Mouse (Mus musculus) embryo, embryonic 11 days (tissue): ENCODE data around the gene Nucks1.

Experiments used
- DNase-seq: peaks from one replicate; pipeline ENCODE4 v3.0.0-alpha.2; 2015

The Nucks1 gene

GRCm38 (mm10) chr1:131968556-131968955 lies 58.2 kb downstream of the Nucks1 start:
- DNase-seq, result no peak

- DNase-seq, result no peak
Observed at GRCm38 (mm10) chr1:131968983-131969382, 58.6 kb downstream of the Nucks1 start.

- DNase-seq, result no peak
Observed at GRCm38 (mm10) chr1:131969825-131970224, 59.5 kb downstream of the Nucks1 start.

DNA sequence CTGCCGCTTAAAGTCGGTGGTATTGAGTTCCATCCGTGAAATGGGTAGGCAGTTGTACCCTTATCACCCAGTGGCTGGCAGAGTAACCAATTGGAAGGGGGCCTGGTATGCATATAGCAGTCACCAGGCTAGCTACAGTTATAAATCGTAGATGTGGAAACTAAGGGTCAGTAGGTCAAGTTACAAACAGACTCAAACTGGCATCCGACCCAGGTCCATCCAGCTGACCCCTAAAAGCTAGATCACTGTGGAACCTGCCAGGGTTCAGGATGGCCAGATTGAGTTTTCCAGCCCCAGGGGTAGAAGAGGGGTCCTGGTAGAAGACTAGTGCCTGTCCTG lies 60.0 kb downstream of the Nucks1 start:
- peak; percentile 27 for DNase-seq

DNA sequence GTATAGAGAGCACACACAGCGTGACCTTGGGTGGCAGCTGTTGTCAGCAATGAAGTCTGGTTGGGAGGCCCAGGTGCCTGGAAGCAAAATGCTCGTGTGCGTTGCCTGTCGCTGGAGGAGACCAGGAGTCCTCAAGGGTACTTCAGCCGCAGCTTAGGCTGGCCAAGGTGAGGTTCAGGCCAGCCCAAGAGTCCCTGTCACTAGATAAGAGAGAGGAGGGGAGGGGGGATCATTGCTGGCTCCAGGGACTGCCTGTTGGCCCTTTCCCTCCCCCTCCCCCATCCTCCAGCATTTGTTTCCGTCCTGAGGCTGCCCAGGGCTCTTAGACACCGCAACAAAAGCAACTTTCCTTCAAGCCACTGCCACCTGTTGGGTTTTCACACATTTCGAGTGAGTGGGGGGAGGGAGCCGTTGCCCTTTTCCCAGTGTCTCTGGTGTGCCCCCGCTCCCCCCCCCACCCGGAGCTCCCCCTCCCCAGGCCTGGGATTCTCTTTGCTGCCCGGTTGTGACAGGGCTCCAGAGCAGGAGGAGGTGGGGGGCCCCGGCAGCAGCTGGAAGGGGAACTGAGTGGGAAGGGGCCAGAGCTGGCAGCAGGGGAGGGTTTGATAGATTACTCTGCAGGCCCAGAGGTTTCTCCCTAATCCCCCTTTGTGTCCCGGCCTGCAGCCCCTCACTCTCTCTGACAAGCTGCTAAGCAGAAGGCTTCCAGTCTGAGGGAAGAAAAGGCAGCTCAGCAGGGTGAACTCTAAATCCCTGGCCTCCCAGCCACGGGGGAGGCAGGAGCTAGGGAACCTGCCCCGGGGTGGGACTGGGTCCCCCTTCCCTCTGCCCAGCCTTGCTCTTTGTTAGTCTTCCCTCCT lies 60.6 kb downstream of the Nucks1 start:
- DNase-seq, result peak; percentile 88

DNA sequence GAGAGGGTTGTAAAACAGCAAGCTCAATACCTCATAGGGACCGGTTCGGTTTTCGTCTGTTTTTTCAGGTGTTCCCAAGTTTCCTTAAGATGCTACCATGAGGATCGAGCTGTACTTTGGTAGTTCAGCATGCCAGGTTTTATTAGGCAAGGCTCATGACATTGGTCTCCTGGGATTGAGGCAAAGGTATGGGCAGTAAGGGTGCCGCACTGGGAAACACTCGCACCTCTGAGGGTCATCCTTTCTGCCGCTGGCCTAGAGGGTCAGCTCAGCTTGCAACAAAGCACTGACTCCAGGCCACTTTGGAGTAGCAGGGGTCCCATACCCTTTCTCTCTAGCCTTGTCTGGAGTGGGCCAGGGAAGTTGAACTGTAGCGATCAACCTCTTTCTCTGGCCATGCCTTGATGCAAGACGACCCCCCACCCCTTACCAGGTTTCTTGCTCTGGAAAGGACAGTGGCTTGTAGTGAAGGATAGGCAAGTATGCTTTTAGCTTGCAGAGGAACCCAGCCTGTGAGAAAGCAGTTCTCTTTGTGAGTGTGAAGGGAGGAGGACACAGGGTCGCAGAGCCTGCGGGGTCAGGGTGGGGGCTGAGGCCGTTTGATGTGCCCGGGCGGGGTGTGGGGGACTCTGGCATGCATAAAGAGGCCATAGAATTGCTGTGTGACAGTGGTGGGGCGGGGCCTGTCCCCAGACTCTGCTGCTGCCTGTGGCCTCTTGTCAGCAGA lies 61.6 kb downstream of the Nucks1 start:
- DNase-seq, result peak; percentile 82

- no peak for DNase-seq
Observed at GRCm38 (mm10) chr1:131972498-131973334, 62.4 kb downstream of the Nucks1 start.

GRCm38 (mm10) chr1:131973991-131974390 lies 63.7 kb downstream of the Nucks1 start:
- no peak for DNase-seq

- DNase-seq, result no peak
Observed at GRCm38 (mm10) chr1:131976886-131977285, 66.6 kb downstream of the Nucks1 start.

- no peak for DNase-seq
Observed at GRCm38 (mm10) chr1:131980471-131980870, 70.1 kb downstream of the Nucks1 start.

DNA sequence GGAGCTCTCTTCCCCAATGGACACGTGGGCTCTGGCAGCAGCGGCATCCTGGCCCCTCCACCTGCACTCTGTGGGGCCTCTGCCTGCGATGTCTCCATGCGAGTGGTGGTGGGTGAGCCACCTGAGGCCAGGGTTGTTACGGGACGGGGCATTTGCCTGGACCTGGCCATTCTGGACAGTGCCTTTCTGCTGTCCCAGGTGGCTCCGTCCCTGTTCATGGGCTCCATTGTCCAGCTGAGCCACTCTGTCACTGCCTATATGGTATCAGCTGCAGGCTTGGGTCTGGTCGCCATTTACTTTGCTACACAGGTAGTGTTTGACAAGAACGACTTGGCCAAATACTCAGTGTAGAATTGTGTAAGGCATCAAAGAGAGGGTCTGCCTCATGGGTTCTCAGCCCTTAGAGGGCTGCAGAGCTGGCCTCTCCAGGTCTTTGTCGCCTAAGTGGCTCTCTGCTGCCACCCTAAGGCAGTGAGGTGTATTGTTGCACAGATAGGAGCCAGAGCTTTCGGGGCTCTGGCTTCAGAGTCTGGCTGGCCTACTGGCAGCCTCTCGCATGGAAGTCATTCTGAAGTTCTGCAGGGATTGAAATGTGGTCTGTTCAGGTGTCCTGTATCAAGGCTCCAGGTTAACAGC lies 71.2 kb downstream of the Nucks1 start:
- DNase-seq, result peak; percentile 87

DNA sequence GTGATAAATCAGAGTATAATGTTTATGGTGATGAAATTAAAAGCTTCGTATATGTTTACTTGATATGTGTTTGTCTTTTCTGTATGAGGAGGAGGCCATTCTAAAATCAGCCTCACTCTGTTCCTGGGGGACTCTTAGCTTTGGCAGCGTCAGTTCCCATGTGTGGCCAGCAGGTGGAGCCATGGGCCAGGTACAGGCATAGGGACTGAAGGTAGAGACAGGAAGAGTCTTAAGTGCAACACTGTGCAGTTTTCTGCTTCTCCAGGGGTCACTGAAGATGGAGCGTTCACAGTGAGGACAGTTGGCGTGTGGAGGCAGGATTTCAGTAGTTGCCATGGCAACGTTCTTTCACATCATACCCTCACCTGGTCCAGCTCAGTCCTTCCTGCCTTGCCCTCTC lies 72.6 kb downstream of the Nucks1 start:
- peak; percentile 78 for DNase-seq

- DNase-seq, result no peak
Observed at GRCm38 (mm10) chr1:131983806-131984205, 73.5 kb downstream of the Nucks1 start.
